Mouse (Mus musculus) spleen, adult 18-20 months (tissue): ENCODE measurements at regions not wholly inside any gene's neighbourhood (a gene's known extent, or its start where the extent isn't known, plus 50 kb on each side); places are given as distances from the start of the nearest gene placed in this dataset.

Experiments
- DNase-seq, 2 experiments: peaks; one replicate each; pipeline ENCODE4 v3.0.0; 2022; ENCODE audit warnings: mixed read lengths in 2 of 2

GRCm38 (mm10) chr17:73052956-73053355, 54.8 kb upstream of the Lclat1 start:
- no peak for DNase-seq

- no peak for DNase-seq
Observed at GRCm38 (mm10) chr17:73053479-73054215, 54.1 kb upstream of the Lclat1 start.

GRCm38 (mm10) chr17:73054226-73054625, 53.6 kb upstream of the Lclat1 start:
- no peak for DNase-seq

GRCm38 (mm10) chr17:73055197-73055596, 52.6 kb upstream of the Lclat1 start:
- DNase-seq = no peak

GRCm38 (mm10) chr17:73055611-73056010, 52.2 kb upstream of the Lclat1 start:
- DNase-seq = no peak

GRCm38 (mm10) chr17:73056616-73057015, 51.2 kb upstream of the Lclat1 start:
- DNase-seq = no peak
